Mouse (Mus musculus) heart, postnatal 0 days (tissue): ENCODE measurements around the gene Adat1.

ENCODE experiments used
- CTCF ChIP-seq: IDR thresholded peaks from 2 replicates; pipeline ENCODE4 v1.5.1; 2016; ENCODE audit warnings: antibody characterized with exemption, control low read depth, low read depth
- EP300 ChIP-seq: IDR thresholded peaks from 2 replicates; pipeline ENCODE4 v1.6.1; 2016; ENCODE audit warnings: antibody characterized with exemption, low read depth

DNA sequence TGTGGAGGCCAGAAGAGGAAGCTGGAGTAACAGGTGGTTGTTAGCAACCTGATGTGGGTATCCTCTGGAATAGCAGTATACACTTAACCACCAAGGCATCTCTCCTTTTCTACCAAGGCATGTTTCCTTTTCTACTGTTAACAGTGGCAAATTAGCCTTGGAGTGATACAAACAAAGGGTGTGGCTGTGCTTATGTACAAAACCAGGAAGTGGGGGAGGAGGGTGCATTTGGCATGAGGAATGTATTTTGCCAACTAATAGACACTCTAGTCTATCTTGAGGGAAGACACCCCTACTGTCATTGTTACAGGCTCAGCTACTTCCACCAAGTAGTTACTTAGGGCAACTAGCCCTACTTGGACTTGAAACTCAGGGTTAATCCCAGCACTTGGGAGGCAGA, 12.7 kb upstream of the Adat1 start:
- TF ChIP-seq CTCF (no peak), EP300 (no peak)
